Mouse (Mus musculus) c-Kit-negative CD71-positive TER-119-positive erythroid progenitor cells, embryonic 14.5 days (primary cell): Measurements from ENCODE around the gene Fam186b.
A peak's percentile ranks its signal among the peaks of the same experiment; 100 is the strongest.

ENCODE experiments used
- DNase-seq: peaks from one replicate; pipeline ENCODE4 v3.0.0-alpha.2; 2013; ENCODE audit warnings: low read depth, low spot score

Gene Fam186b

DNA sequence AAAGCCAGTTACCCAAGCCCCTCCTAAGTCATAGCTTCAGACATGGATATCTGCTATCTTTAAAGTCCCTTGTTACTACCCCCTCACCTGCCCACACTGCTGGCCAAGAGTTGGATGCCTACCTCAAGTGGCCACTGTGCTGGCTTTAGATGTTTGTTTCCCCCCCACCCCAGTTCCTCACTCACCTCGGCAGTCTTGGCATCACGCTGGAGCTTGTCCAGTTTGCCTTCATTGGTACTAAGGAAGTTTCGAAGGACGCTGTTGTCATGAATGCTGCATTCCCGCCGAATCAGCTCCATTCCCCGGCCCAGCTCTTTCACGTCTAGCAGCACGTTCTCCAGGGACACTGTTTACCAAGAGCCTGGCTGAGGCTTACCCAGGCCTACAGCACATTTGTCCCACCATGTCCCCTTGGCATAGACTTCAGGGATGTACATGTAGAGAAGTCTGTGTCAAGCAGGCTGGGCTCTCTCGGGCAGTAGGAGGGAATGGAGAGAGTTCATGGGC is 24.5 kb upstream of the Fam186b start:
- DNase-seq: no peak

DNA sequence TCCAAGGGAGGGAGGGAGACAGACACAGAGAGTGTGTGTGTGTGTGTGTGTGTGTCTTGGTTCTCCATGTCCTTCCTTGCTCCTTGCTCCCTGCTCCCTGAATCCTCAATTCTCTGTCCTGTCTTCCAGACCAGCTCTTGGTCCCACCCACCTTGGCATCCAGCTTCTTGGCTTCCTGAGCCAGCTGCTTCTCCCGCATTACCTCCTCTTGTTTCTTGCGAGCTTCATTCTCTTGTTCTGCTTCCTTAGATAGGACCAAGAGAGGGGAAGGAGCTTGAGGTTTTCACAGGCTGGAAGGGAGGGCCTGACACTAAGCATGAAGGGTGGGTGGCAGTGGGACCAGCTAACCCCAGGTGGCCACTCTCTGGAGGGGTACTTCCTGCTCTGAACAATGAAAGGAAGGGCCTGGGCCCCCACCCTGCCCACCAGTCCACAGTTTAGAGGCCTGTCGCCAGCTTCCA is 23.8 kb upstream of the Fam186b start:
- DNase-seq: no peak

DNA sequence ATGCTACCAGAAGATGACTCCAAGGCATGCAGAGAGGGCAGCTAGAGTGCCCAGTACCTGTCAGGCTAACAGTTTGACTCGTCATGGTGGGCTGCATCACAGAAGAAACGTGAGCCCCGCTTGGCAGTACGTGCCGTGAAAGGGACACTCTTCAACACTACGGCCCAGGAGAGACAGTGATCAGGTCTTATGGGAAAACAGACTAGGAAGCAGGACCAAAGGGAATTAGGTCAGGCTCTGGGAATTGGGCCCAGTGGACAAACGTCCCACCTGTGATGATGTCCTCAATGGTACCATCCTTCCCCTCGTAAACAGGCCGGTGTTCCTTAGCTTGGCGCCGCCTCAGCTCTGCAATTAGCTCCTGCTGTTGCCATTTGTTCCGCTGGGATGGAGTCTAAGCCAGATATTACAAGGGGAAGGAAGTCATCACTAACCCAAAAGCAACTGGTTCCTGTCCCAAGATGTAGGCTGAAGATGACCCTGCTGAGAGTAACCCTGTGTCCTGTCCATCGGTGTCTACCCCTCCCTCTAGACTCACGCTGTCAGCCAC is 23.2 kb upstream of the Fam186b start:
- DNase-seq: no peak

DNA sequence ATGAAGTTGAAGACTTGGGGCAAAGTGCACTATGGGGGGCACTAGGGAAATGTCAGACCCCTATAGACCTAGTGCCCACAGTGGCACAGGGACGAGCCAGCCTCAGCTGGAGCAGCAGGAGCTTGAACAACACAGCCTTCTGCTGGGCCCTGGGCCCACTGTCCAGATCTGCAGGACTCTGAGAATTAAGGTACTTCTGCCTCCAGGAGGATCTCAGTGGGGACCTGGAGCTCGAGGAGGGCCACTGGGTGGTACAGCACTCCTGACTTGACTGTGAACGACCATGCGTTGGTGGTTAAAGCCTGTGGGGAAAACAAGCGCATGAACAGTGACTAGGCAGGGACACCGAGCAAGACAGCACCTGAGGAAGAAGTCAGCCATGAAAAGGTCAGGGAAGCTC is 22.4 kb upstream of the Fam186b start:
- DNase-seq: no peak

DNA sequence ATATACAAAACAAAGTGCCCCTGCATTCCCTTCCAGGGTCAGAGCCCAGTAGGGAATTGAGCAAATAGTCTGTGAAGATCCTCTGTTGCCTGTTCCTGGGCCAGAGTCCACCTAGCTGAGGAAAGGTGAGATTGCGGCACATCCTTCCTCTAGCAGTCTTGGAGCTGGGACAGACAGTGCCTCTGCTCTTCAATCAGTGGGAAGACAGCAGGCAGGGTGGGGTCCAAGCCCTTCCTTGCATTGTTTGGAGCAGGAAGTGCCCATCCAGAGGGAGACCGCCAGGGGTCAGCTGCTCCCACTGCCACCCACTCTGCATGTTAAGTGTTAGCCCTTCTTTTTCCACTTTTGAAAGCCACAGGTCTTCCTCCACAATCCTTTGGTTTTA is 21.6 kb upstream of the Fam186b start:
- no peak for DNase-seq

DNA sequence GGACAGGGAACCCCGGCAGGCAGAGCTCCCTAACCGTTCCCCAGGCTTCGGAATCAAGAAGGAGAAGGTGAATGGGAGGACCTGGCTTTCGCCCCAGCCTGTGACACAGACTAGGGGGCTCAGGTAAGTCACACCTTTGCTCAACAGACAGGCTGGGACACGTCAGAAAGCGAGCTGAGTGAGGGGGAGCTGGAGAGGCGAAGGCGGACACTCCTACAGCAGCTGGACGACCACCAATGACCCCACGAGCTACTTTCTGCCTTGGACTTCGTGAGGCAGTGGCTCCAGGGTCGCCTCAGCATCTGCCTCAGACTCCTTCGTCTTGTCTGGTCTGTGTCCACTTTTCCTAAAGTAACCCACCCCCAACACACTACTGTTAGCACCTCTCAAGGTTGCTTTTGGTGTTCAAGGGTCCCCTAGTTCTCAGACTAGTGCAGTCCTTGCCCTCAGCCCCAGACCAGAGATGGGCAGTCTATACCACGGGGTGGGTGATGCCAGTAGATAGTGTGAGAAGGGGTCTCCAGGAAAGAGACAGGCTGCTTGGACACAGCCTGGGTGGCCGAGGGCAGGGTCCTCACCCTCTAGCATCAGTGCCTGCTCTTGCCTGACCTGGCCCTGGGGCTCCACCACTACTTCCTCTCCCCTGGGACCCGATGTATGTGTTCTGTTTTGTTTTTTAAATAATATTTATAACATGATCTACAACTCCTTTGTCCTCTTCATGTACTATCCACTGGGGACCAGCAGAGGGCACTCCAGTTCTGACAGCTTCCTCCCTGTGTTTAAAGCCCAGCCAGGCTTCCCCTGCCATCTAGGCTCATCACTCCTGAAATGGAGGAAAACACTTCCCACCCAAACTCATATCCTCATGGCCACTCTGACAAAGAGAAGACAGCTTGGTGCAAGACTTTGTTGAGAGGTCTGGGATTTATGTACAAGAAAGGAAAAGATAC is 20.9 kb upstream of the Fam186b start:
- no peak for DNase-seq

DNA sequence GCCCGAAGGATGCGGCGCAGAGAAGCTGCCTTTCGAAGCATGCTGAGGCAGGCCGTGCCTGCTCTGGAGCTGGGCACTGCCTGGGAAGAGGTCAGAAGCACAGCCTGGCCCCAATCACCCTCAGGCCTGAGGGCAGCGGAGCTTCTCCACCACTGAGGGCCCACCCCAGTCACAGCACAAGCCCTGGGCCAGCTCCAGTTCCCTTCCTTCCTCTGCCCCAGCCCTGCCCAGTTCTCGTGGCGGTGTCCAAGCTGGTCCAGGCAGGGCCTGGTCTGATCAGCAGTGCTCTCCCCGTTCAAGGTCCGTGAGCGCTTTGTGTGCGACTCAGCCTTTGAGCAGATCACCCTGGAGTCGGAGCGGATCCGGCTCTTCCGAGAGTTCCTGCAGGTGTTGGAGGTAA is 19.2 kb upstream of the Fam186b start:
- DNase-seq: no peak

DNA sequence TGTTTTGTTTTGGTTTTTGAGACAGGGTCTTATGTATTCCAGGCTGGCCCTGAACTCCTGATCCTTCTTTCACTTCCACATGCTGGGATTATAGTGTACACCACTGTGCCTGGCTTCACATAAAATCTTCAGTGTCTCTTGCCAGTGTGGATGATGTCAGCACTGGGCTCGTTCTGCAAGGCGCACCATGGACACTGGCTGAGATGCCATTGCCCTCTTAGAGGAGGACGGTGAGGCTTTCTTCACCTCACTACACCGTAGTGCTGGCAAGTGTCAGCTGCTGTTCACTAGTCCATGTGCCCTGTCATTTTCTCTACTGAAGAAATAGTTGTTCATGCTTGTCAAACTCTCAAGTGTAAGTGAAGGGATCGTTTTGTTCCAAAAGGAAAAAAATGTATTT is 14.9 kb upstream of the Fam186b start:
- DNase-seq: no peak

DNA sequence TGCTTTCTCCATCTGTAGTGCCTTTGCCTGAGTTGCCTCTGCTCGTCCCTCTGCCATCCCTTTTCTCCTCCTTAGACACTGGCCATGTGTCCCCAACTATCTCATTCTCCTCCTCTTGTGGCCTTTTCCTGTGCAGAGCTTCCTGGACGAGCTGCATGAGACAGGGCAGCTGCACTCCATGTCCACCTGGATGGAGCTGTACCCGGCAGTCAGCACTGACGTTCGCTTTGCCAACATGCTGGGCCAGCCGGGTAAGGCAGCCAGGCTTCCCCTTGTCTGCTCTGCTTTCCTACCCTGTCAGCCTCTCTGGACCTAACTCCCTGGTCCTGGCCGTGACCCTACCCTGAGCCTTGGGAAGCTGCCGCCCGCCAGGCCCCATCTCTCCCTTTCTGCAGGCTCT is 13.9 kb upstream of the Fam186b start:
- no peak for DNase-seq

DNA sequence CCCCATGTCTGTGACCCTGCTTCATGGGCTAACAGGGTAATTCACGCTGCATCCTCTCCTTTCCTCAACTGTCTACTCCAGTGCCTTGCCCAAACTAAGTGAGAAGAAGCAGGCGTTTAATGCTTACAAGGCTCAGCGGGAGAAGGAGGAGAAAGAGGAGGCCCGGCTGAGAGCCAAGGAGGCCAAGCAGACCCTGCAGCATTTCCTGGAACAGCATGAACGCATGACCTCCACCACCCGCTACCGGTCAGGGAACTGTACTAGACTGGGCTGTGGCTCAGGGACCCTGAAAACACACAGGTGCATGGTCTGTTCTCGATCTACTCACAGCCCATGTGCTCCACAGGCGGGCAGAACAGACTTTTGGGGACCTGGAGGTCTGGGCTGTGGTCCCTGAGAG is 11.8 kb upstream of the Fam186b start:
- no peak for DNase-seq

DNA sequence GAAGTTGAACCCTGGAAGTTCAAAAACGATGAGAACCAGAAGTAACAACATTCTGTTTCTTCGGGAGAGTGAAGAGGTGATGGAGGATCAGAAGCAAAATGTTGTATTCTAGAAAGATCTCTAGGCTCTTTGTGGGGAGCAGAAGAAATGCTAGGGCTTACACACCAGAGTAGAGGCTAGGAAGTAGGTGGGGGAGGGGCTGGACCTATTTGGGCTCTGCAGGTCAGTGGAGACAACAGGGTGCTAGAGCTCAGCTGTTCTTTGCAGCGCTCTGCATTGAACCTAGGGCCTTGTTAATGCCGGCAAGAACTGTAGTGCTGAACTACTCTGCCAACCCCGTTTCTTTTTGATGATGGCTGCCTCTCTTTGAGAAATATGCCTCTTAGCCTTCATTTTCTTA is 525 bp upstream of the Fam186b start:
- no peak for DNase-seq

DNA sequence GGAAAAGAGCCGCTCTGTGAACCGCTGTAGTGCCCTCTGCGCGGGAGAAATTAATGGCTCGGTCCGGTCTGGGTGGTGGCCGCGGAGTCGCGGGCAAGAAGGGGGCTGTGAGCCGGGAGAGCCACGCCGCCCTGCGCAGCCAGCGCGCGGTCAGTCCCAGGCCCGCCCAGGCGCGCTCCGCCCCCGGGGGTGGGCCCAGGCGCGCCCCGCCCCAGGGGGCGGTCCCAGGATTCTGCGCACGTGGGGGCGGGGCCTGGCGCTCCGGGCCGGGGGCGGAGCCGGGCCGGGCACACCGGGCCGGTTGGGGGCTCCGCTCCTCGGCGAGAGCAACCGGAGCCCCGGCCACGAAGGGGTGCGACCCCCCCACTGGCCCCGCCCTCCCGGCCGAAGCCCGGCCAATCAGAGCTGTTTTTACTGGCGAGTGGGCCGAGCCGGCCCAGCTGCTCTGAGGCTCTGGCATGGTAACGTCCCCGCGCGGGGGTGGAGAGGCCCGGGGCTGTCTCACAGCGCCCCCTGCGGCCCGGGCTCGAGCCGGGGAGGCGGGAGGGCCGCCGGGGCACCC is 794 bp downstream of the Fam186b start, which contains the start of gene Prpf40b:
TSS of gene Prpf40b (plus strand) at position 275 of the 562 bp plus-strand sequence.
- peak; percentile 51 for DNase-seq

DNA sequence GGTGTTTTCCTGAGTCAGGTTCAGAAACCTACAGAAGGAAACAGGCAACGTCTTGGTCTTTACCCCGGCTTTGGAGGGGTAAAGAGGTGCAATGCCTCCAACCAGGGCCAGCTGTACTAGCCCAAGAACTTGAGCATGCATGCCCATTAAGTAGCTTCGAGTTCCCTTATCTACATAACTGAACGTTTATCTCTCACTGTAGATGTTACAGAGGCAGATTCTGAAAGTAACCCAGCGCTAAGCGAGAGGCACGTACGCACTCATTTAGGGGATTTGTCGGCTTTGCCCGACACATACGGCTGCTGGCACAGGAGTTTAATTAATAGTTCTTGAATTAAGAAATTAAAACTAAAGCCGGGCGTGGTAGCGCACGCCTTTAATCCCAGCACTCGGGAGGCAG is 1.4 kb downstream of the Fam186b start:
- no peak for DNase-seq

DNA sequence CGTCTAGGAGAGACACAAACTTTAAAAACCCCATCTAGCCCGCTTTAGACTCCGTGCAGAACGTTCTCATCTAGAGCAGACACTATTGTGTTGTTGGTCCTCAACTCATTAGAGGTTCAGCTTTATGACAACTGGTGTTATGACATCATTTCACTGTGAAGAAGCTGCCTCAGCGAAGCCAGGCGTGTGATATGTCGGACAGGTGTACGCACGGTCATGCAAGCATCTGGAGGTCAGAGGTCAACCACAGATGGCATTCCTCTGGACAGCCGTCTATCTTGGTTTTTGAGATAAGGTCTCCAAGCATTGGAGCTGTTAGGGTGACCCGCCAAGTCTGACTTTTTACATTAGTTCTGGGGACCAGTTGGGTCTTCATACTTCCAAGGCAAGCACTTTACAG is 5.1 kb downstream of the Fam186b start:
- no peak for DNase-seq

DNA sequence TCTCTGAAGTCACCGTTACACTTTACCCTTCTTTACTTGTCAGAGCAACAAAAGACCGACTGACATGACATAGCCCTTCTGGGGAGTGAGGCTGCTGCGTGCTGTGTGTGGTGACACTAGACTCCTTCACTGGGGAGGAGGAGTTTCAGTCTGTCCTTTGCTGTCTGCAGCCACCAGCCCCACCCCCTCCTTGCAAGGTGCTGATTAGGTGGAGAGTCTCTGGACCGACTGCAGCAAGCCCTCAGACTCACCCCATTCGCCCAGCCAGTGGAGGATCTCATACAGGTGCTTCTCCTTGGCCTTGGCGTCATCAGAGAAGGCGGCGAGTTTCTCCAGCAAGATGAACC is 10.5 kb downstream of the Fam186b start:
- DNase-seq: no peak

DNA sequence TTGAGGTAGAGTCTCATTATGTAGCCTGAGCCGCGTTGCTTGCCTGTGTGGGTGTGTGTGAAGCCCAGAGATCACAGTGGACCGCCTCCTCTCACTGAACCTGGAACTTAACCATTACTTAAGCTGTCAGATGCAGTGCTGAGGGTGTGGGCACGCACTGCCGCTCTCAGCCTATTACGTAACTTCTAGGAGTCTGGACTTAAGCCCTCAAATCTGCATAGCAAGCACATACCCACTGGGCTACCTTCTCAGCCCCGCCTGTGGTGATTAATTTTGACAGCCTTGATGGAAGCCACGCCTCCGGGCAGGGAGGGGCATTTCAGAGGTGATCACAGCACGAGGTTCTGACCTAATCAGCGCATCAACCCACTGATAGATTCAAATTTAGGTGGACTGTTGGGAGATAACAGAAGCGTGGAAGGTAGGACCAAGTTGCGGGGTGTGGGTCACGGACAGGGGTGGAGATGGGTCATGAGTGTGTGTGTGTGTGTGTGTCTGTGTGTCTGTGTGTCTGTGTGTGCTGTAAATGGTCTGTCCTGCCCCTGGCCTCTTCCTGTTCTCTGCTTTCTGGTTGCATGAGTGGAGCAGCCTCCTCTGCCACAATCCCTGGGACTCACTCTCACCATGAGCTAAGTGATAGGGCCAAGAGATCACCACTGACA is 11.0 kb downstream of the Fam186b start:
- no peak for DNase-seq

DNA sequence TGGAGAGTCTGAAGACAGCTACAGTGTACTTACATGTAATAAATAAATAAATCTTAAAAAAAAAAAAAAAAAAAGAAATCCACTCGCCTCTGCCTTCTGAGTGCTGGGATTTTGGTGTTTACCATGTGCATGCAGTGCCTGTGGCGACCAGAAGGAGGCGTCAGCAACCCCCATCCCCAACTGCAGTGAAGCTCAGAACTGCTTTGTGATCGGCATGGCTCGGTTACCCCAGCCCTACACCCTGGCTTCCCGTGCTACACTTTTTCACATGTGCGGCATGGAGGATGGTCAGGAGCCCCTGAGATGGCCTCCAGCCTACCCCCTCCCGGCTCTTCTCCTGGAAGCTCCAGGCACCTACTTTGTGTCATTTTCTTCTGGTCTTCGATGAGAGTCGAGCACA is 12.2 kb downstream of the Fam186b start:
- no peak for DNase-seq

DNA sequence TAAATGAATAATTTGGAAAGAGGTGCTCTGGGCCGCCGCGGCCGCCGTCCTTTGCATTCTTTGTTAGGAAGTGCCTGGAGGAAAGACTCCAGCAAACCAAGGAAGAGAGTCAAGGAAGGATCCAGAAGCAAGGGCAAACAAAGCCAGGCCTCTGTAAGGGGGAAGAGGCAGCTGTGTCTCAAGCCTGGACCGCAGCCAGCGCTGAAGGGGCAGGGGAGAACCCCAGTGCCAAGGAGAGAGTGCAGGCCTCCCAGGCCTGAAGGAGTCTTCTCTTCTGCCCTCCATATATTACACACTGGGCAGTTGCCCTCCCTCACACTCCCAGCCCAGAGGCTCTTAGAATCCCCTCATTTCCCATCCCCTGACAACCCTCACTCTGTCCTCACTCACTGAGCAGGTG is 17.4 kb downstream of the Fam186b start:
- no peak for DNase-seq

DNA sequence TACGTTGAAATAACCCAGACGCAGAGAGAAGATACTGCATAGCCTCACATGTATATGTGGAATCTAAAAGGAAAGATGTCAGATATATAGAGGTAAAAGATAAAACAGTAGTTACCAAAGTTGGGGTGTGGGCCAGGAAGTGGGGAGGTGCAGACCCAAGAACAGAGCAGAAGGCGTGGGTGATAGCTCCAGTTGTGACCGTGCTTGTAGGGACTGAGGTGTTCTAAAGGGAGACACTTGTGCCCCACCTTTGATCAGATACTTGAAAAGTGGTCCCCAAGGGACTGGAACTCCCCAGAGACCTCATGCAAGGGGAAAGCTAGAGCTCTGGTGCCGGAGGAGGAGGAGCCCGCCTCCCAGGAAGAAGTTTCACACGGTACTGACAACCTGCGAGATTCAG is 19.6 kb downstream of the Fam186b start:
- DNase-seq: no peak

DNA sequence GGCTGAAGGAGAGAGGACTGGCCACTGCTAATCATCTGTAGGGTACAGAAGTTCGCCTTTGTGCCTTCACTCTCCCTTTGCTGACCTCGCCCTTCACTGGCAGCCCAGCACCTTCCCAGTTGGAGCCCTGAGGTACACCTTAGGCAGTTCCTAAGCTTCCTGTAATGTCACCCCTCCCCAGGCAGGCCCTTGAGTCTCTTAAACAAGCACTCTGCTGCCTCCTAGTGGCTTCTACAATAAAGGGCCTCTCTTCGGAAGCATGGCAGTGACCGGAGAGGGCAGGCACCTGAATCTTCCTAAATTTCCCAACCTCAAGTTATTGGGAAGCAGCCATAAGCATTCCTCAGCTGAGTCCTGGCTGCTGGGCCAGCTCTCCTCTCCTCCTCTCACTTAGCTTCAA is 30.0 kb downstream of the Fam186b start:
- DNase-seq: peak; percentile 37

DNA sequence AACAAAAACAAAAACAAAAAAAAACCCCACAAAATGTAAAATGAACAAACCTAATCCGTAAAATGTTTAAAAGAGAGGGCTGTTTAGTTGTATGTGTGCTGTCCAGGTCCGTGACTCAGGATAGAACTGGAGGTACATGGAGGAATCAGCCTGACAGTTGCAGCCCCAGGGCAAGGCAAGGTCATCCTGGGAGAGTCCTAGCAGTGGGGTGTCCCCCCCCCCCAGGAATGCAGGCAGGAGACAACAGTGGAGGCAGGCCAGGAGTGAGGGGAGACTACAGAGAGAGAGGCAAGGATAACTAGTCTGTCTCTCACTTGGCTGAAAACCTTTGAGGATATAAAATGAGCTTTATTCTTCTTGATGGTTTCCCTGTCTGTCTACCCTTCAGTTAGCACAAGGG is 31.3 kb downstream of the Fam186b start:
- DNase-seq: no peak

DNA sequence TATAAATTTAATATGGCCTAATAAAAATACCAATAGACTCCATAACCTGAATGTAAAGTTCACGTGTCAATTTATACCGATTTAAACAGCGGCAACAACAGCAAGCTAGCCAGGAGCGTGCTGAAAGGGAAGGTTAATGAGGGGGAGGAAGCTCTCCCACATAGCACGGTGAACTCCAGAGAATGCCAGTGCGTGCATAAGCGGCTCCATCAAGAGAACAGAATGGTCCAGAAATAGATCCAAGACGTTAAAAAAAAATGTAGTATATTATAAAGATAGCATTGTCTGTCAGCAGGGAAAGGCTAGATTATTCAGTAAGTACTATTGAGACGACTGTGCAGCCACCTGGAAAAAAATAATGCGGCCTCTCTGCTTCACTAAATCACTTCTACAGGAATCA is 33.0 kb downstream of the Fam186b start:
- DNase-seq: no peak
